Mouse (Mus musculus): ENCODE measurements around the gene Tgm1.

The Tgm1 gene

DNA sequence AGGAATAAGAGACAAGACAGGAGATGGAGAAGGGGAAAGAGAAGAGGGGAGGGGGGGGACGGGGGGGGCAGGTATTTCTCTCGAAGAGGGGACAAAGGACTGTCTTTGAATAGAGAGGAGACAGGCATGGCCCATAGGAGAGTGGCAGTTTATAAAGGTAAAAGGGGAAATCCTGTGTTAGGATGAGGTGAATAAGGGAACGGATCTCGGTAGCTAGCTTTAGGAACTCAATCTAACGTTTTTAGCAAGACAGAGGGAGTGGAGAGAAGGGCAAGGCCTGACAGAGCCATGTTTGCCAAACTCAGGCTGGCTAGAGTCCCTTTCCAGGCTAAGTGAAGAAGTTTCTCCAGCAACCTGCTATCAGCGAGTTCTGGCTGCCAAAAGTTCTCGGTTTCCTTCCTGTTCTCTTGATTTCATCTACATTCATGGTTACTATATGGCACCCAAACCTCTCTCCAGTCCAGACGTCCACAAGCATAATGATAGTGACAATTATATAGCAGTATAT lies 8.8 kb upstream of the Tgm1 start:
- no peak for DNase-seq

GRCm38 (mm10) chr14:55721700-55722437 lies 8.1 kb upstream of the Tgm1 start, which contains the start of gene Rabggta:
Gene Rabggta (minus strand): TSS chr14:55722263.
- peak; percentile 93 for DNase-seq

DNA sequence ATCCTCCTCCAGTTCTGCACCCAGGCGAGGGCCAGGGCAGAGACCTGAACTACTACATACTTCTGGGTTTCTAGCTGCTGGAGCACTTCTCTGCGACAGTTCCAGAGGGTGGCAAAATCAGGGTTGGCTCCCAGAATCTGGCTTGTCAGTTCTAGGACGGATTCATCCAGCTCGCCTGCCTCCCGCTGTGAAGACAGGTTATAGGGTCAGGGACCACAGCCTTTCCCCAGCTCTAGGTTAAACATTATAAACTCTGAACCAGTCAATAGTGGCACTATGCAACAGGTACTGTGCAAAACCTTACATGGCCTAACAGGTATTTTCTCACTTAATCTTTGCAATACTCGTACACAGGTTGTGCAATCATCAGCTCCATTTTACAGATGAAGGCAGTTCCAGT lies 7.3 kb upstream of the Tgm1 start:
- DNase-seq = peak; percentile 31

DNA sequence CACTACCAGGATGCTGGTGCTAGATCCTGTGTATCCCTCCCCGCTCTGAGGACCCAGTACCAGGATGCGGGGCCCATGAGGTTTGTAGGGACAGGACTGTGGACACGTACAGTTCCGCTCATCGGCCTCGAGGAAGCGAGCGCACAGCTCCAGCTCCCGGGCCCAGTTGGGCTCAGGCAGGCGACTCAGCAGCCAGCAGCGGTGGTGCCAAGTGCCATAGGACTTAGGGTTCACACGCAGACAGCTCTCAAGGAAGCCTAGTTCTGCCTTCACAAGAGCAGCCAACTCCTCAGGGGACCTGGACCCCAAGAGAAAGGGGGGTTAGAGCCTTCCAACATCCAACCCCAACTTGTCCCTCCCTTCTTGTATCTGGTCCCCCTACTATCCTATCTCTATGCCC lies 6.9 kb upstream of the Tgm1 start:
- peak; percentile 30 for DNase-seq

GRCm38 (mm10) chr14:55719737-55720136 lies 6.0 kb upstream of the Tgm1 start:
- no peak for DNase-seq

- DNase-seq = no peak
Observed at GRCm38 (mm10) chr14:55716884-55717283, 3.2 kb upstream of the Tgm1 start.

DNA sequence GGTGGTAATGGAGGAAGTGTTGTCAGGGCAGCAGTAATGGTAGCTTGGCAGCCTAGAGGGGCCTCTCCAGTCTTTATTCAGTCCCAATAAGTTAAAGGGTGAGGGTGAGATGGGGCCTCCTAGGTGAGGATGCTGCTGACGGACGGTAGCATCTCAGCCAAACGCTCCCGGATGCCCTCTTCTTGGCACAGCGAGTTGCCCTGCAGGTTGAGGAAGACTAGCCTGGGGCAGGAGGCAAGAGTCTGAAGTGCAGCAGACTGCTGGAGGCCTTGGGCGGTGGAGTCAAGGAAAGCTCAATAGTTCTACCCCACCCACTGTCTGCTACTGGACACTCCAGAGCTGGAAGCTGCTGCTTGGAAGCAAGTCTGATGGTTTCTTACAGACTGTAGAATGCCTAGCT lies 2.5 kb upstream of the Tgm1 start:
- no peak for DNase-seq

GRCm38 (mm10) chr14:55714893-55715292 lies 1.2 kb upstream of the Tgm1 start:
- DNase-seq = no peak

DNA sequence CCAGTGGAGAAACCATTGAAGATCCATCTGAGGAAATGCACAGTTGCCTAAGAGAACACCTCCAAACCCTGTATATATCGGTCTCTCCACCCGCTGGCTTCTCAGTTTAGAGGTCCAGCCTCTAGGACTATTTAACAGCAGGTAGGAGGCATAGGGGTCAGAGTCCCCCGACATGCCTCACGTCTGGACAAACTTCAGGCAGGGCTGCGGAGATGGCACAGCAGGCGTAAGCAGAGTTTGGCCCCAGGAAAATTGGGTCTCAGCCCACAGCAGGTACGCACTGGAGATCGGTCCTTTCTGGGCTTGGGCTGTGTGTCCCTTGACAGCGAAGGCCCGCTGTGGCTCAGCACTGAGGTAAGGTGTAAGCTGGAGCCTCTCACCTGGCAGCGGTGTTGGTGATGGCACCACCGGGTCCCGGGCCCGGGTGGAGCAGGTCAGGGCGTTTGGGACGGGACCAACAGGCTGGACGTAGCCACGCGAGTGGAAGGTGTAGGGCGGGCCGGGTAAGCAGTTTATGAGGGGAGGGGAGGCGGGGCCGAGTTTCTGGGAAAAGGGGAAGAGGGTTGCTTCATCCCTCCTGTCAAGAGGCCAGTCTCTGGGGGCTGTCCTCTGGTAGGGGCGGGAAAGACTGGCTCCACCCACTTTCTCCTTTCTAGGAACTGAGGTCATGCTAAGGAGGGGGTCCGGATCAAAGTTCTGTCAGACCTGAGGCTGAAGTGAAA lies 558 bp downstream of the Tgm1 start:
- DNase-seq = no peak

GRCm38 (mm10) chr14:55711786-55712185 lies 1.9 kb downstream of the Tgm1 start:
- DNase-seq = no peak

GRCm38 (mm10) chr14:55709509-55709908 lies 4.2 kb downstream of the Tgm1 start:
- DNase-seq = no peak

DNA sequence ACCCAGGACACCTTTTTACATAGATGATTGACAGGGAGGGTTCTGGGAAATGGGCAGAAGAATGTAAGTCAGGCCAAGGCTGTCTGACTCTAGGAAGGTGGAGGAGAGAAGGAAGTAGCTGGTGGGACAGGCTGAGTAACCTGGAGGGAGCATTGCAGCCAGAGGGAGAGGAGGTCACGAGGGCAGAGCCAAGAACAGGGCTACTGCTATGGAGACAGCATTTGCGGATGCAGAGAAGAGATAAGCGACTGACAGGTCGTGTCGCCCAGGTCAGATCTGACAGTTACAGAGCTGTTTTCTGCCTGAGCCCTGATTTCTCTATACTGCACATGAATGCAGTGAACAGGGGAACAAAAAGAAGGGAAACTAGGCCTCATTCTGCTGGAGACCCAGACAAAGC lies 6.3 kb downstream of the Tgm1 start:
- DNase-seq = no peak

GRCm38 (mm10) chr14:55706051-55706600 lies 7.6 kb downstream of the Tgm1 start:
- DNase-seq = no peak

DNA sequence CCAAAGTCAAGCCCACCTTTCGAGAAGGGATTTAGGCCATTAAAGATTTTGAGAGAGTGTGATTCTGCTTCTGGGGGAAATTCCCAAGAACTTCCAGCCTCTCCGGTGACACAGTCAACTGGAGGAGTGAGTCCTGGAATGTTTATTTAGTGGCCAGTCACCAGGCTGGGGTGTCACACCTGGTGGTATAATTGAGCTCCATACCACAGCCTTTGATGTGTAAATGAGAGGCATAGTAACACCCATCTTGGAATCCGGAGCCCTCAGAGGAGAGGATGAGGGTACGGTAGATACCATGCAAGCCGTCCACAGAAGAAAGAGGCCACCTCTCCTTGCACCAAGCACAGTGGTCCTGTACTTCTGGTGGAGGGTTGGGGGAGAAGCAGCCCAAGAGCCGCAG lies 11.0 kb downstream of the Tgm1 start:
- no peak for DNase-seq

DNA sequence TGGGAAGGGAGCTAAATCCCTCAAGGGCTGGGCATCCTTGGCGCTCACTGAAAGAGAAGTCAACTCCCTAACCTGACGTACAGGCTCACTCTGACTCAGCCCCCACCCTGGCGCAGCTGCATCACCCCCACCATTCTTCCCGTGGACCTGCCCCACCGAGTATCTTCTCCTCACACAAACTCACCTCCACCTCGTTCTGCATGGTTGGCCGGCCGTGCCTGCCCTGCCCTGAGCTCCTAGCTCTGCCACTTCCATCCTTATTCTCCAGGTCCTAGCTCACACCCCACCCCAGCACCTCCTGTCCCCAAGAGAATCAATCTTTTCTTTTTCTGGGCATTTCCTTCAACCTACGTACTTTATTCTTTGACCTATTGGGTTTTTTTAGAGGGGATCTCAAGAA lies 12.6 kb downstream of the Tgm1 start:
- DNase-seq = no peak

DNA sequence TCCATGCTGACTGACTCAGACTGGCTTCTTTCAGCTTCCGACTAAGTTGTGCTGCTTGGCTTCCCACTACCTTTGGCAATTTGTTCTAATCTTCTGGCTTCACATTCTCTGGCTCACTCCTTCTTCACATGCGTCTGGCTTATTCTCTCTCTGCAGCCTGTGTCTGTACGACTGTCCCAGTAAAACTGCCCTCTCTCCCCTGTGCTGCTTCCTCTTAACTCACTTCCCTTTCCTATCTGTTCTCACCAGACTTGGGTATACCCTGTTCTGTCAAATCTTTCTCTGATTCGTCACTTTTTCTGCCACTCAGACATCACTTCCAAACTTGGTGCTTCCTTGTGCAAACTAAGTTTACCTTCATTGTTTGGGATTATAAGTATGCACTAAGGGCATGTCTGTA lies 16.5 kb downstream of the Tgm1 start:
- DNase-seq = no peak

- DNase-seq = no peak
Observed at GRCm38 (mm10) chr14:55689433-55689832, 24.3 kb downstream of the Tgm1 start.

DNA sequence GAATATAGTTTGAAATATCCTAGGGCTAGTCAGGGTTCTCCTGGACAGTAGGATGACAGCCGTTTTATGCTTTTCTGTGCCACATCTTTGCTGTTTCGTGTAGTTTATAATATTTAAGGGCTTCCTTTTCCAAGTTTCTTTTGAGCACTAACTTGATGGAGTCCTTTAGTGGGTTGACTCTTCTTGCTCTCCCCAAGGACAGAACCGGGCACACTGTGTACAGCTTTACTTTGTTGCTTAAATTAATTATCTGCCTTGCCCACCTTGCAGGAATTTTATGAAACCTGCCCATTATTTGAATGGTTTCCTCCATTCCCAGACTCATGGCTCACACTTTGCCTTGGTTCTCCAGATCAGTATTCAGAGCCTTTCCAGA lies 31.6 kb downstream of the Tgm1 start:
- no peak for DNase-seq

DNA sequence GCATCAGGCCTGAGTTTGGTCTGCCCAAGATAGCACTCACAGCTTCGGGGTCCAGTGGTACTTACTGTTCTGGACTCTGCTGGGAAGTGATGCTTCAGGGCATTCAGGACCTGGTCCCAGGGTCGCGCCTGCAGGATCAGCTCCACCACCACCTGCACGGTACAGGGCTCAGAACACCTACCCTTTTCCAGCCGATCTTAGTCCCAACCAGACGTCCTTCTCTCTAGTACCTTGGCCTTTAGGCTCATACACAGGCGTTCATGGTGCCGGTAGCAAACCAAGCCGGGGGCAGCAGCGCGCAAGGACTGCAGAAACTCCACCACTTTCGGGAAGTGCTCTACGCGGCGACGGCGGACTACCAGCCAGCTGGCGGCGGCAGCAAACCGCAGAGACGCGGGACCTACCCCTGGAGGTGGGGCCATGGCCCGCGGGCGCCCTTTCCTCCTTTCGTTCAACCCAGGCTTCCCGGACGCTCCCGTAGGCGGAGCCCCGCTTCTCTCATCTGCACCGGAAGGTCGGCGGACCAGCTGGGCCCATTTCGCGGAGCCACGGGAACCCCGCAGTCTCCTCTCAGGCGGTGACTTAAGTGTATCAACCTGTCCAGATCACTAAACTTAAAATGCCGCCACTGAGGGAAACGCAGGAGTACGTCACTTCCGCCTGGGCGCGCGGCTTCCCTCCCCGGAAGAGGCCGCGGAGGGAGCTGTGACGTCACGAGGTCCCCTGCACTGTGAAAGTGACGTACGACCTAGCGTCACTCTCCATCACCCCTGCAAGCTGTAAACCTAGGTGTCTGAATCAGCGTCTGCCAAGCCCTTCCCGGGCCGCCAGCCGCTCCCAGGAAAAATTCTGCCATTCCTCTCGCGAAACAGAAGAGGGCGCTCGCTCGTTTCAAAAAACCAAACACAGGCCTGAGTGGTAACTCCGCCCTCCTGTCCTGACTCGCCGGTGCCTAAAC lies 32.3 kb downstream of the Tgm1 start, which contains the start of gene Tinf2:
Tinf2 (minus strand) TSS at position 661 of the 958 bp plus-strand sequence.
- DNase-seq = peak; percentile 98

- DNase-seq = no peak
Observed at GRCm38 (mm10) chr14:55677615-55678014, 36.1 kb downstream of the Tgm1 start.

DNA sequence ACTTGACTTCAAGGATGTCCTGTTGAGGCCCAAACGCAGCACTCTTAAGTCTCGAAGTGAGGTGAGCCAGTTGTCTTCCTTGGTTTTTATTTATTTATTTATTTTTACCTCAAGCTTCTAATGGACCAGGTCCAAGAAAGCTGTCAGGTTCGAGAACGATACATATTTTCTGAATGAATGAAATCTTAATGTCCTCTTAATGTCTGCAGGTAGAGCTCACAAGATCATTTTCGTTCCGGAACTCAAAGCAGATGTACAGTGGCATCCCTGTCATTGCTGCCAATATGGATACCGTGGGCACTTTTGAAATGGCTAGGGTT lies 41.0 kb downstream of the Tgm1 start:
- DNase-seq = no peak

- DNase-seq = peak; percentile 91
Observed at GRCm38 (mm10) chr14:55671833-55672740, 41.6 kb downstream of the Tgm1 start, which contains the start of the genes Gmpr2 and Nedd8. Gene Gmpr2 (plus strand): TSS chr14:55671941. Gene Nedd8 (minus strand): TSS chr14:55672124.

Measured in cerebellum, adult 11-12 months (tissue).